Mouse (Mus musculus) small intestine, adult 2 months (tissue): Measurements from ENCODE around the gene Ttc21a.

ENCODE experiments used
- CTCF ChIP-seq: fragments of 200-500 bp; IDR thresholded peaks from 2 replicates; pipeline ENCODE4 v1.5.1; 2012; ENCODE audit warnings: low read depth, mild to moderate bottlenecking, control low read depth, inconsistent platforms, low read length, moderate library complexity, mixed read lengths; ENCODE audit not compliant: insufficient replicate concordance, insufficient read length; ENCODE audit errors: extremely low read depth
- POLR2A ChIP-seq: fragments of 200-500 bp; IDR thresholded peaks from 2 replicates; pipeline ENCODE4 v1.6.1; 2012; ENCODE audit warnings: low read depth, mild to moderate bottlenecking, control low read depth, inconsistent platforms, low read length, moderate library complexity

GRCm38 (mm10) chr9:120009226-120009841 is 71.9 kb downstream of the Ttc21a start:
- TF ChIP-seq POLR2A (no peak), CTCF (no peak)
